Mouse (Mus musculus) small intestine, adult 2 months (tissue): ENCODE data around the gene Syncrip.

ENCODE experiments used
- CTCF ChIP-seq: fragments of 200-500 bp; IDR thresholded peaks from 2 replicates; pipeline ENCODE4 v1.5.1; 2012; ENCODE audit warnings: low read depth, mild to moderate bottlenecking, control low read depth, inconsistent platforms, low read length, moderate library complexity, mixed read lengths; ENCODE audit not compliant: insufficient replicate concordance, insufficient read length; ENCODE audit errors: extremely low read depth
- POLR2A ChIP-seq: fragments of 200-500 bp; IDR thresholded peaks from 2 replicates; pipeline ENCODE4 v1.6.1; 2012; ENCODE audit warnings: low read depth, mild to moderate bottlenecking, control low read depth, inconsistent platforms, low read length, moderate library complexity

- TF ChIP-seq POLR2A: no peak
- TF ChIP-seq CTCF: no peak
These were observed 37.2 kb upstream of the Syncrip start for GRCm38 (mm10) chr9:88519390-88520121.
